8 mouse cellular contexts compared by ENCODE assay signal in genomic region chr4:130308231-130309081, GRCm38 (mm10). TPM values are rescaled to one million over a fixed set of nuclear protein-coding genes. Genes with fewer than 3 reads are reported as not detected.
DNase-seq lines count a peak whose midpoint lies in the region; ATAC-seq and TF ChIP-seq lines count a peak whose summit lies in the region.

Fabp3 (plus strand) TSS chr4:130308595.
Gm10570 (minus strand) TSS chr4:130308674.

- peak within 1 kb of the TSS; percentile 89 for H3K4me2 ChIP-seq in intestine, postnatal 0 days (replicated peaks; ENCODE audit: low read depth)
- H3K4me2 ChIP-seq in midbrain, embryonic 12.5 days (replicated peaks) = peak within 1 kb of the TSS; percentile 93

- no peak for TF ChIP-seq CTCF in intestine, postnatal 0 days (IDR thresholded peaks at IDR 0.05; ENCODE audit: low read depth)

- ATAC-seq in CD4-positive, CD25-positive, alpha-beta regulatory T cell, adult 4 months = no peak
- ATAC-seq in granulocyte monocyte progenitor cell, adult 5-6 weeks (replicated peaks; ENCODE audit: poor library complexity, severe bottlenecking) = peak; percentile 52
- ATAC-seq in intestine, postnatal 0 days = 0 out of 2 replicates have a peak, but pooled peaks have one; percentile 19
- ATAC-seq in midbrain, embryonic 12.5 days (ENCODE audit: low FRiP score, low read depth) = peak; percentile 73

- H3K27me3 ChIP-seq in intestine, postnatal 0 days (replicated peaks; ENCODE audit: control insufficient read depth, insufficient read depth, low read length) = peaks cover 25% of the 10 kb centered on the region; the same call in 1 of the 2 replicates
- peaks cover 63% of the 10 kb centered on the region for H3K27me3 ChIP-seq in midbrain, embryonic 12.5 days

- DNase-seq in CD4-positive, CD25-positive, alpha-beta regulatory T cell, adult 2 months (ENCODE audit: low read depth, low spot score) = peak; percentile 26
- peak; percentile 39 for DNase-seq in embryo, embryonic 11.5 days (ENCODE audit: low read depth, low spot score)
- DNase-seq in left cerebral cortex, postnatal 36 days (ENCODE audit: low spot score in 2 of 2) = peak; percentile 82 to 86
- peak; percentile 68 for DNase-seq in telencephalon, adult 2 months (ENCODE audit: low read depth, low spot score)

- no peaks in the 10 kb centered on the region for H3K9me3 ChIP-seq in intestine, postnatal 0 days (ENCODE audit: control insufficient read depth)
- H3K9me3 ChIP-seq in midbrain, embryonic 12.5 days = no peaks in the 10 kb centered on the region

- no peaks in the 10 kb centered on the region for H3K36me3 ChIP-seq in intestine, postnatal 0 days (ENCODE audit: control insufficient read depth, insufficient read depth)
- H3K36me3 ChIP-seq in midbrain, embryonic 12.5 days = 0 out of 2 replicates have a peak, but pooled peaks cover 3% of the 10 kb centered on the region

- H3K4me1 ChIP-seq in intestine, postnatal 0 days (replicated peaks; ENCODE audit: control insufficient read depth, insufficient read depth, low read length) = 0 out of 2 replicates have a peak, but pooled peaks cover 2% of the 10 kb centered on the region
- H3K4me1 ChIP-seq in midbrain, embryonic 12.5 days = peaks cover 22% of the 10 kb centered on the region; the same call in 1 of the 2 replicates

- H3K4me3 ChIP-seq in intestine, postnatal 0 days (ENCODE audit: low read depth, low read length) = peak within 1 kb of the TSS; percentile 42
- H3K4me3 ChIP-seq in midbrain, embryonic 12.5 days = peak within 1 kb of the TSS; percentile 50

- H3K9ac ChIP-seq in intestine, postnatal 0 days (ENCODE audit: low read depth, low read length) = no peak within 1 kb of the TSS
- peak within 1 kb of the TSS; percentile 63 for H3K9ac ChIP-seq in midbrain, embryonic 12.5 days (replicated peaks)

- no peak within 1 kb of the TSS for H3K27ac ChIP-seq in intestine, postnatal 0 days (ENCODE audit: low read depth, low read length)
- no peak within 1 kb of the TSS for H3K27ac ChIP-seq in midbrain, embryonic 12.5 days (replicated peaks)

- WGBS in intestine, postnatal 0 days = 2% methylated on average over 52 of the region's 52 CpGs
- WGBS in midbrain, embryonic 12.5 days = under 1% methylated on average over 52 of the region's 52 CpGs

- intact Hi-C loops in left cerebral cortex, postnatal 36 days (cut with DNase I) = no loop called here

RNA-seq across cellular contexts. Expression of gene Fabp3, which starts in this region (rescaled TPM):
- polyA plus RNA-seq in CD4-positive, CD25-positive, alpha-beta regulatory T cell, adult 4 months (2017; shearing (Covaris generic)) = not detected
- not detected in 2 replicates for total RNA-seq in granulocyte monocyte progenitor cell, adult 5-6 weeks (2014; fragmentation: Nextera tagmentation)
- total RNA-seq in granulocyte monocyte progenitor cell, adult 5-6 weeks (2017) = not detected in 2 replicates
- polyA plus RNA-seq in intestine, postnatal 0 days (2015; fragmentation: Nextera tagmentation; extraction: Ambion mirVana) = 5.0 and 7.1 TPM in 2 replicates
- 100 to 1,000 TPM; 141 to 166 TPM for total RNA-seq in left cerebral cortex, postnatal 36 days (2021)
- polyA plus RNA-seq in midbrain, embryonic 12.5 days (2016; fragmentation: Nextera tagmentation; extraction: Ambion mirVana) = 28.9 and 31.8 TPM in 2 replicates

RNA-seq across cellular contexts. Expression of gene Gm10570, which starts in this region (rescaled TPM):
- polyA plus RNA-seq in CD4-positive, CD25-positive, alpha-beta regulatory T cell, adult 4 months (2017; shearing (Covaris generic)) = not detected
- not detected in 2 replicates for total RNA-seq in granulocyte monocyte progenitor cell, adult 5-6 weeks (2014; fragmentation: Nextera tagmentation)
- not detected in 2 replicates for total RNA-seq in granulocyte monocyte progenitor cell, adult 5-6 weeks (2017)
- not detected in 2 replicates for polyA plus RNA-seq in intestine, postnatal 0 days (2015; fragmentation: Nextera tagmentation; extraction: Ambion mirVana)
- total RNA-seq in left cerebral cortex, postnatal 36 days (2021) = 1 to 10 TPM; 1.4 to 1.8 TPM
- 0.51 TPM in 1 of 2 replicates, not detected in the other for polyA plus RNA-seq in midbrain, embryonic 12.5 days (2016; fragmentation: Nextera tagmentation; extraction: Ambion mirVana)

Comparison
In these comparisons a context has a peak if more than half of its experiments do, and no peak if none do; other contexts are left out.
1. RNA of gene Fabp3 (total RNA-seq): 141 to 166 TPM in left cerebral cortex, postnatal 36 days; not detected in granulocyte monocyte progenitor cell, adult 5-6 weeks; every median in the first group is over 100 times any median in the second.
2. Peak in ATAC-seq in granulocyte monocyte progenitor cell, adult 5-6 weeks; RNA of the genes that start here not detected or under 1 TPM.
3. DNase-seq: peak in every context shown above with its lines; median percentile 84 in left cerebral cortex, postnatal 36 days; 68 in telencephalon, adult 2 months; 39 in embryo, embryonic 11.5 days; 26 in CD4-positive, CD25-positive, alpha-beta regulatory T cell, adult 2 months.